Mouse (Mus musculus) brain, embryonic 14.5 days (tissue): ENCODE measurements at regions not wholly inside any gene's neighbourhood (a gene's known extent, or its start where the extent isn't known, plus 50 kb on each side); places are given as distances from the start of the nearest gene placed in this dataset.

Experiments
- CTCF ChIP-seq: fragments of 200-500 bp; IDR thresholded peaks from 2 replicates; pipeline ENCODE4 v1.5.1; 2012; ENCODE audit warnings: inconsistent platforms, mild to moderate bottlenecking, moderate library complexity, borderline replicate concordance; ENCODE audit not compliant: insufficient read depth, insufficient read length; ENCODE audit errors: extremely low read depth
- POLR2A ChIP-seq: fragments of 200-500 bp; IDR thresholded peaks from 2 replicates; pipeline ENCODE4 v1.6.1; 2012; ENCODE audit warnings: mild to moderate bottlenecking, inconsistent platforms, borderline replicate concordance; ENCODE audit not compliant: poor library complexity, insufficient read depth, insufficient read length, severe bottlenecking; ENCODE audit errors: extremely low read depth

- no peak for TF ChIP-seq CTCF
- TF ChIP-seq POLR2A, result no peak
Measured at GRCm38 (mm10) chr2:64413846-64414245, 316.0 kb upstream of the Fign start.
